Mouse (Mus musculus) liver, postnatal 0 days (tissue): ENCODE data around the gene Nectin4. TPM values are rescaled to one million over a fixed set of nuclear protein-coding genes. Genes with fewer than 3 reads are reported as not detected.

Experiments used
- ATAC-seq: fragments of 200-750 bp; cut with Nextera tagmentation; 2 replicates; pipeline ENCODE4 v1.8.0; 2017; ENCODE audit warnings: mild to moderate bottlenecking, moderate library complexity
- DNase-seq: peaks from one replicate; pipeline ENCODE4 v3.0.0-alpha.2; 2016
- H3K27ac ChIP-seq: fragments of 300-500 bp; sonication (generic); 2 replicates; pipeline ENCODE4 v1.5.1; 2014; ENCODE audit warnings: antibody characterized with exemption, moderate library complexity, mild to moderate bottlenecking, low read depth
- H3K27me3 ChIP-seq: fragments of 300-500 bp; sonication (generic); 2 replicates; pipeline ENCODE4 v1.6.1; 2014; ENCODE audit warnings: low read length, control low read depth, mixed read lengths; ENCODE audit not compliant: insufficient read depth
- H3K36me3 ChIP-seq: fragments of 300-500 bp; sonication (generic); replicated peaks from 2 replicates; pipeline ENCODE4 v1.6.1; 2014; ENCODE audit warnings: mild to moderate bottlenecking, control low read depth, low read length, moderate library complexity, mixed read lengths; ENCODE audit not compliant: insufficient read depth
- H3K4me1 ChIP-seq: fragments of 300-500 bp; sonication (generic); 2 replicates; pipeline ENCODE4 v1.6.1; 2014; ENCODE audit warnings: antibody characterized with exemption, mild to moderate bottlenecking, control low read depth; ENCODE audit not compliant: insufficient read depth
- H3K4me2 ChIP-seq: fragments of 300-500 bp; sonication (generic); 2 replicates; pipeline ENCODE4 v1.6.1; 2014; ENCODE audit warnings: low read depth, mild to moderate bottlenecking, low read length, moderate library complexity, mixed read lengths
- H3K4me3 ChIP-seq: fragments of 300-500 bp; sonication (generic); 2 replicates; pipeline ENCODE4 v1.5.1; 2014; ENCODE audit warnings: low read depth, low read length
- H3K9ac ChIP-seq: fragments of 300-500 bp; sonication (generic); replicated peaks from 2 replicates; pipeline ENCODE4 v1.6.1; 2014; ENCODE audit warnings: mild to moderate bottlenecking, moderate library complexity
- H3K9me3 ChIP-seq: fragments of 300-500 bp; sonication (generic); 2 replicates; pipeline ENCODE4 v1.6.1; 2016; ENCODE audit warnings: mild to moderate bottlenecking, control low read depth, low read length, mixed read lengths
- CTCF ChIP-seq: sonication (generic); IDR thresholded peaks from 2 replicates; pipeline ENCODE4 v1.5.1; 2016; ENCODE audit warnings: antibody characterized with exemption, low read depth
- EP300 ChIP-seq: IDR thresholded peaks from 2 replicates; pipeline ENCODE4 v1.6.1; 2016; ENCODE audit warnings: antibody characterized with exemption, low read depth, mild to moderate bottlenecking
- WGBS: fragments of 180-500 bp; shearing (Covaris S2); extraction: QIAGEN DNeasy Blood & Tissue Kit; methylation state at CpG from one replicate; pipeline ENCODE4 v1.1.7; 2014; ENCODE audit not compliant: insufficient replicate concordance; 5-methylcytosine and 5-hydroxymethylcytosine counted together
- polyA plus RNA-seq: library from polyadenylated mRNA; unstranded; fragments of >200 nt; fragmentation: Nextera tagmentation; extraction: Ambion mirVana; gene quantifications from 2 replicates; pipeline ENCODE4 v1.2.1, GENCODE M21; 2015

Gene Nectin4
- polyA plus RNA-seq, 1 experiment from 2014 or later: 0.22 TPM

DNA sequence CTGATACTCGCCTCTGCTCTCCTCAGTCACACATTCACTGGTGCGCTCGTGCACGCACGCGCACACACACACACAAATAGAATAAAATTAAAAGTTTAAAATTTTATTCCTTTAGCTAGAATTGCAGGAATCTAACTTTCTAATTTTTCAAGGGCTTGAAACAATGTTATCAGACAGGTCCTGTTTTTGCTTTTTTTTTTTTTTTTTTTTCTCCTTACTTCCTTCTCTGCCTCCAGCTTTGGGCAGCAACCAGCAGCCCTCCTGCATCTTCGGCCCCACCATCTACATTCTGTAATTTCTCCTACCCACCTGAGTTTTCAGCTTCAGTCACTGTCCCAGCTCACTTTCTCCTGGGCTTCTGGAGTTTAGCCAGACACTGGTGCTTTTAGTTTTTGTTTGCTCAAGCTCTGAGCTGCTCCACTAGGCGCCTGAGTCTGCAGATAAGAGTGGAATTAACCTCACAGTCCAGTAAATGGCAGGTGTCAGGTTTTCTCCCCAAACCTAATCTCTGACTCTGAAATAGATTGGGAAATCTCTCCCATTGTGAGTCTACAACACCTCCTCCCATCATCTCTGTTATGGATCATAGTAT lies 52.7 kb downstream of the Nectin4 start:
- Histone ChIP-seq H3K4me2 (no peak overlapping the region), H3K4me1 (peaks cover 5% of the 10 kb centered on the region; the same call in 1 of the 2 replicates), H3K36me3 (peaks cover 17% of the 10 kb centered on the region), H3K9me3 (no peaks in the 10 kb centered on the region), H3K27ac (0 out of 2 replicates have a peak overlapping the region, but pooled peaks have one; percentile 3), H3K4me3 (no peak overlapping the region), H3K27me3 (no peaks in the 10 kb centered on the region), H3K9ac (no peak overlapping the region)
- 67% methylated on average over 8 of the region's 8 CpGs for WGBS
- DNase-seq (no peak), ATAC-seq (no peak)
- TF ChIP-seq CTCF (no peak), EP300 (no peak)

- no peak overlapping the region for H3K9ac ChIP-seq
- TF ChIP-seq CTCF: no peak
- no peak for TF ChIP-seq EP300
- H3K27me3 ChIP-seq: no peaks in the 10 kb centered on the region
- peak overlapping the region; percentile 45 for H3K4me2 ChIP-seq
- no peaks in the 10 kb centered on the region for H3K9me3 ChIP-seq
- WGBS: 48% methylated on average over 5 of the region's 5 CpGs
- DNase-seq (no peak), ATAC-seq (peak; percentile 83)
- H3K4me1 ChIP-seq: peaks cover 3% of the 10 kb centered on the region; the same call in 1 of the 2 replicates
- peaks cover 8% of the 10 kb centered on the region for H3K36me3 ChIP-seq
- peak overlapping the region; percentile 78 for H3K27ac ChIP-seq
- H3K4me3 ChIP-seq: no peak overlapping the region
These were observed 54.7 kb downstream of the Nectin4 start for GRCm38 (mm10) chr1:171424638-171425037.

- DNase-seq: peak; percentile 28
These were observed 55.2 kb downstream of the Nectin4 start for GRCm38 (mm10) chr1:171425126-171425525.

GRCm38 (mm10) chr1:171432158-171432557 lies 62.3 kb downstream of the Nectin4 start:
- Histone ChIP-seq H3K4me1 (peaks cover 6% of the 10 kb centered on the region), H3K36me3 (no peaks in the 10 kb centered on the region), H3K9ac (no peak overlapping the region), H3K4me3 (no peak overlapping the region), H3K27ac (no peak overlapping the region), H3K9me3 (no peaks in the 10 kb centered on the region), H3K27me3 (no peaks in the 10 kb centered on the region), H3K4me2 (no peak overlapping the region)
- no peak for TF ChIP-seq CTCF
- no peak for TF ChIP-seq EP300
- WGBS: 65% methylated on average over 5 of the region's 5 CpGs
- DNase-seq (no peak), ATAC-seq (no peak)

More at GRCm38 (mm10) chr1:171425126-171425525, 55.2 kb downstream of the Nectin4 start:
- Histone ChIP-seq H3K9me3 (no peaks in the 10 kb centered on the region), H3K4me3 (no peak overlapping the region), H3K27ac (peak overlapping the region; percentile 78), H3K36me3 (0 out of 2 replicates have a peak, but pooled peaks cover 3% of the 10 kb centered on the region), H3K4me1 (peaks cover 3% of the 10 kb centered on the region; the same call in 1 of the 2 replicates), H3K9ac (no peak overlapping the region), H3K4me2 (peak overlapping the region; percentile 45; the same call in 1 of the 2 replicates), H3K27me3 (no peaks in the 10 kb centered on the region)
- ATAC-seq: peak; percentile 87
- WGBS: 52% methylated on average over 4 of the region's 4 CpGs
- no peak for TF ChIP-seq CTCF
- TF ChIP-seq EP300: peak; percentile 23; the same call in 1 of the 2 replicates

DNA sequence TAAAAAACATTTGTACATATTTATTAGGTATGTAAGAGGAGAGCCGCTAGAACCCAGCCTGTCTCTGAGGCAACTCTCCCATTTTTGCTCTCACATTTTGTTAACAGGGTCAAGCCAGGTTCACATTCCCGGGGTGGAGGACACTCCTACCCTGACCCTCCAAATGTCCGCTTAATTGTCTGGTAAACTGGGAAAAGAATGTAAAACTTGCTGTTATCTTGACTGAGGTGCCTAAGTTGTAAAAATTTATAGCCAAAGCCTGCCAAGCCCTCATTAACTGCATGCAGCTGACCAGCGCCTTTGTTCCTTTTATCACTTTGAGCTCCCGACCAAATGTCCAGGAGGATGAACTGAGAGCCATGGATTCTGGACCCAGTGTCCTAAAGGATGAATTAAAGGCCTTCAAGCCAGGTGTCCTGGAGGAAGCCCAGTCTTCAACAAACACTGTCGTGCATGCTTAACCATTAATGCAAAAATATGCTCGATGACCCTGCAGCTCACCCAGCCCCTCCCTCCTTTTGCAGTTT lies 65.5 kb downstream of the Nectin4 start:
- Histone ChIP-seq H3K4me1 (peaks cover 13% of the 10 kb centered on the region), H3K9me3 (no peaks in the 10 kb centered on the region), H3K27me3 (no peaks in the 10 kb centered on the region), H3K4me2 (no peak overlapping the region), H3K4me3 (no peak overlapping the region), H3K27ac (no peak overlapping the region), H3K36me3 (no peaks in the 10 kb centered on the region), H3K9ac (no peak overlapping the region)
- ATAC-seq (no peak), DNase-seq (no peak)
- WGBS: 53% methylated on average over 7 of the region's 7 CpGs
- TF ChIP-seq EP300 (no peak), CTCF (no peak)

GRCm38 (mm10) chr1:171435974-171436373 lies 66.1 kb downstream of the Nectin4 start:
- H3K4me3 ChIP-seq: no peak overlapping the region
- no peaks in the 10 kb centered on the region for H3K9me3 ChIP-seq
- H3K4me2 ChIP-seq: no peak overlapping the region
- H3K27ac ChIP-seq: peak overlapping the region; percentile 68
- no peak for DNase-seq
- no peaks in the 10 kb centered on the region for H3K36me3 ChIP-seq
- H3K27me3 ChIP-seq: no peaks in the 10 kb centered on the region
- WGBS: 69% methylated on average over 1 of the region's 1 CpGs
- no peak for ATAC-seq
- peaks cover 15% of the 10 kb centered on the region for H3K4me1 ChIP-seq
- TF ChIP-seq EP300 (no peak), CTCF (no peak)
- H3K9ac ChIP-seq: no peak overlapping the region
